Mouse (Mus musculus): Measurements from ENCODE around the gene Lypd9. TPM values are rescaled to one million over a fixed set of nuclear protein-coding genes. Genes with fewer than 3 reads are reported as not detected.

Gene Lypd9
- total RNA-seq, 2 experiments from 2014 or later, result not detected

DNA sequence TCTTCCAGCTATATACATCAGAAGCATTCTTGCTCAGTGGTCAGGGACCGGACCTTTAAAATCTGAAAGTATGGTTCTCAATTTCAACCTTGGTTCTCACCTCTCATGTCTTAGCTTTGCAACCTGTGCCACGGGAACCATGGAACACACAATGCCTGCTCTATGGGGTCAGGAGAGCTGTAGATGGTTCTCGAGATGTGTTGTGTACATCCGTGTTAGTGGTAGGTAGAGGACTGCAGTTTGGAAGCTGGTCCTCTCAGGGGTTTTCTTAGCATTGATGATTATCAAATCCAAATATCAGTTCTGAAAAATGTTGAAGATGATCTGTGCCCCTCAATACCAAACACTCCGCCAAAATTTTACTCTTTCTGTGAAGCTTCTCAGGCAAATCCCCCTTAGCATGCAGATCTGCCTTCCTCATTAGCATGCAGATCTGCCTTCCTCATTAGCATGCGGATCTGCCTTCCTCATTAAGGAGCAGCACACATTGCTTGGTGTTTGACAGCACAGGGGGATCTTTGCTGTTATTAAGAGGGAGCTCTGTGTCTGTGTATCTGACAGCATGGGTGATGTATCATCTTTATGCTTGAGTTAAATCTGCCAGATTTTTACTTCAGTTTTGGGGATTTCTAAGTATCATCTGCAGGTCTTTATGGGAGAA lies 52.6 kb downstream of the Lypd9 start:
- no peak for DNase-seq (ENCODE audit: extremely low spot score in 1 of 2, low spot score in 2 of 2)
- no peak for TF ChIP-seq CTCF (IDR thresholded peaks at IDR 0.05)
- no peak overlapping the region for H3K27ac ChIP-seq
- no peak overlapping the region for H3K4me3 ChIP-seq
- intact Hi-C loops (cut with DNase I), result loop anchor here (5.0 kb wide), 1 partner anchor 98 kb away; no protein-coding TSS in a partner anchor

Other genes starting within 250 kb of the Lypd9 start
- gene 4930438A08Rik, start 178.1 kb downstream of the Lypd9 start, total RNA-seq (2021), result not detected
- gene Zfp692, start 145.9 kb downstream of the Lypd9 start, total RNA-seq (2021), result 10 to 100 TPM; 31.4 to 31.9 TPM
- 10 to 100 TPM; 46.2 to 49.7 TPM for gene Zfp672, start 122.6 kb downstream of the Lypd9 start, total RNA-seq (2021)
- 10 to 100 TPM; 53.5 to 59.2 TPM for gene Sh3bp5l, start 122.2 kb downstream of the Lypd9 start, total RNA-seq (2021)
- not detected for gene Lypd8, start 73.9 kb downstream of the Lypd9 start, total RNA-seq (2021)
- not detected for gene 1810065E05Rik, start 31.8 kb downstream of the Lypd9 start, total RNA-seq (2021)
- gene Gm12253, start 20.4 kb downstream of the Lypd9 start, total RNA-seq (2021), result not detected
- gene Olfr30, start 9.3 kb upstream of the Lypd9 start, total RNA-seq (2021), result not detected
- not detected for gene Olfr332, start 39.6 kb upstream of the Lypd9 start, total RNA-seq (2021)
- not detected for gene Olfr331, start 49.6 kb upstream of the Lypd9 start, total RNA-seq (2021)
- not detected for gene Olfr330, start 81.9 kb upstream of the Lypd9 start, total RNA-seq (2021)
- gene Olfr329-ps, start 93.5 kb upstream of the Lypd9 start, total RNA-seq (2021), result not detected
- under 1 TPM; 0.12 to 0.27 TPM for gene Olfr328, start 102.7 kb upstream of the Lypd9 start, total RNA-seq (2021)
- not detected for gene Olfr224, start 117.6 kb upstream of the Lypd9 start, total RNA-seq (2021)
- not detected for gene Olfr325, start 124.8 kb upstream of the Lypd9 start, total RNA-seq (2021)
- not detected for gene Olfr324, start 142.2 kb upstream of the Lypd9 start, total RNA-seq (2021)
- not detected for gene 2210407C18Rik, start 163.2 kb upstream of the Lypd9 start, total RNA-seq (2021)
- gene Olfr323, start 177.6 kb upstream of the Lypd9 start, total RNA-seq (2021), result not detected
- gene Trim58, start 187.5 kb upstream of the Lypd9 start, total RNA-seq (2021), result not detected
- gene Olfr322, start 205.9 kb upstream of the Lypd9 start, total RNA-seq (2021), result not detected
- gene Olfr320, start 228.2 kb upstream of the Lypd9 start, total RNA-seq (2021), result not detected
- gene Olfr319, start 246.2 kb upstream of the Lypd9 start, total RNA-seq (2021), result not detected

Data from left cerebral cortex, adult 2 months (tissue).